Mouse (Mus musculus) MEL (cell line): ENCODE results near the gene Bag6.
A peak's percentile ranks its signal among the peaks of the same experiment; 100 is the strongest.

ENCODE experiments used
- CTCF ChIP-seq, 3 experiments: IDR thresholded peaks in 2 of 3; conservative IDR thresholded peaks in 1 of 3; 2 replicates each; pipeline ENCODE4 v1.5.1; 2011 to 2012; ENCODE audit warnings: low read length in 3 of 3, low read depth in 2 of 3, mild to moderate bottlenecking in 2 of 3, improper control_type of control experiment in 1 of 3, inconsistent platforms in 1 of 3, mixed read lengths in 1 of 3, moderate library complexity in 1 of 3; ENCODE audit not compliant: control insufficient read depth in 1 of 3, insufficient read depth in 1 of 3, poor library complexity in 1 of 3, severe bottlenecking in 1 of 3
- JUND ChIP-seq: IDR thresholded peaks from 2 replicates; pipeline ENCODE4 v1.6.1; 2011; ENCODE audit warnings: low read depth, mild to moderate bottlenecking, improper control_type of control experiment, low read length
- MYC ChIP-seq: IDR thresholded peaks from 2 replicates; pipeline ENCODE4 v1.6.1; 2011; ENCODE audit warnings: low read depth, mild to moderate bottlenecking, low read length, improper control_type of control experiment, moderate library complexity
- POLR2A ChIP-seq, 2 experiments: IDR thresholded peaks; 2 replicates each; pipeline ENCODE4 v1.6.1; 2011 to 2012; ENCODE audit warnings: low read length in 2 of 2, mild to moderate bottlenecking in 2 of 2, control low read depth in 1 of 2, improper control_type of control experiment in 1 of 2, low read depth in 1 of 2, moderate library complexity in 1 of 2; ENCODE audit not compliant: control insufficient read depth in 1 of 2, insufficient read depth in 1 of 2, poor library complexity in 1 of 2
- POLR2AphosphoS5 ChIP-seq: IDR thresholded peaks from 2 replicates; pipeline ENCODE4 v1.6.1; 2012; ENCODE audit warnings: low read depth, borderline replicate concordance, mild to moderate bottlenecking, inconsistent platforms, low read length, moderate library complexity, mixed read lengths

- TF ChIP-seq MYC (0 out of 2 replicates have a peak, but pooled peaks have one; percentile 33), POLR2A (IDR thresholded peaks at IDR 0.05; ENCODE audit: control insufficient read depth in 1 of 2, insufficient read depth in 1 of 2, low read depth in 1 of 2, low read length in 2 of 2, poor library complexity in 1 of 2) (peak in 1 of 2 experiments; percentile 40; a peak in 1 of 4 replicates), POLR2AphosphoS5 (no peak), CTCF (IDR thresholded peaks at IDR 0.05 in 2 of 3, conservative IDR thresholded peaks at IDR 0.05 in 1 of 3; ENCODE audit: control insufficient read depth in 1 of 3, insufficient read depth in 1 of 3, low read depth in 2 of 3, low read length in 3 of 3, poor library complexity in 1 of 3, severe bottlenecking in 1 of 3) (peak; percentile 56 to 92 (median 82)), JUND (no peak)
Measured at GRCm38 (mm10) chr17:35105740-35106389, 29.1 kb upstream of the Bag6 start.
